Mouse (Mus musculus) liver, postnatal 0 days (tissue): Measurements from ENCODE around the gene Ccdc33.

Source experiments
- CTCF ChIP-seq: sonication (generic); IDR thresholded peaks from 2 replicates; pipeline ENCODE4 v1.5.1; 2016; ENCODE audit warnings: antibody characterized with exemption, low read depth
- EP300 ChIP-seq: IDR thresholded peaks from 2 replicates; pipeline ENCODE4 v1.6.1; 2016; ENCODE audit warnings: antibody characterized with exemption, low read depth, mild to moderate bottlenecking

- TF ChIP-seq CTCF (no peak), EP300 (no peak)
Measured at GRCm38 (mm10) chr9:57992060-57992459, 126.6 kb downstream of the Ccdc33 start.
